Mouse (Mus musculus): ENCODE measurements around the gene Fam98c. TPM values are rescaled to one million over a fixed set of nuclear protein-coding genes. Genes with fewer than 3 reads are reported as not detected.
"Not testable (repeated sequence)": the region's sequence is repeated elsewhere in the genome, so short reads cannot be mapped to it uniquely, and the experiment has no call there.

Gene Fam98c
- total RNA-seq, 2 experiments from 2014 or later = 9.1 to 9.8 TPM

GRCm38 (mm10) chr7:29162294-29162693, 6.3 kb upstream of the Fam98c start:
- DNase-seq (ENCODE audit: low spot score in 2 of 2) = no peak

- no peak for DNase-seq (ENCODE audit: low spot score in 2 of 2)
These were observed 2.2 kb upstream of the Fam98c start for GRCm38 (mm10) chr7:29158264-29158663.

DNA sequence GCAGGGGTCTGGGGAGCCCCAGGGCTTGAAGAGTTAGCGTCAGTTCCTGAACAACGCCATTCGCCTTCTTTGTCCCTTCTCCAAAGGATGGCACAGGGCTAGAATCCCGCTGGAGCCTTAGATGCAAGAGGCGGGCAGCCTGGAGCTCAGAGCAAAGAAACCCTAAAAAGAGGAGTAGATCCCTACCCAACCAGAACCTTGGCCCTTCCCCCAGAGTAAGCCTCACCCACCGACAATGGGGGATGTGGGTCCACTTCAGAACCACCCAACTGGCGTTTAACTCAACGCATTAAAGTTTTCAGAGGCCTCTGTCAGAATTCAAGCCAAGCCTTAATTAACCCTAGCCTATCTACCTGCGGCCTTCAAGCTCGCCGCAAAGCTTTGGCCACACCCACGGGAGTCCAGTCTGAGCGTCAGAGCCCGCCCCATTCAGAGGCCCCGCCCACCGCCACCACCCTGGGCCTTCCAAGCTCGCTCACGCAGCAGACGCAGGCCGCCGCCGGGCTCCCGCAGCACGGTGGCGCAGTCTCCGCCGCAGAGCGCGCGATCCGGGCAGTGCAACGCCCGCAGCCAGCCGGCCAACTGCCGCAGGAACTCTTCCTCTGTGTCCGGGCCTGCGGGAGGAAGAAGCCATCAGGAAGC, 717 bp downstream of the Fam98c start:
- peak; percentile 86 to 90 for DNase-seq (ENCODE audit: low spot score in 2 of 2)

DNA sequence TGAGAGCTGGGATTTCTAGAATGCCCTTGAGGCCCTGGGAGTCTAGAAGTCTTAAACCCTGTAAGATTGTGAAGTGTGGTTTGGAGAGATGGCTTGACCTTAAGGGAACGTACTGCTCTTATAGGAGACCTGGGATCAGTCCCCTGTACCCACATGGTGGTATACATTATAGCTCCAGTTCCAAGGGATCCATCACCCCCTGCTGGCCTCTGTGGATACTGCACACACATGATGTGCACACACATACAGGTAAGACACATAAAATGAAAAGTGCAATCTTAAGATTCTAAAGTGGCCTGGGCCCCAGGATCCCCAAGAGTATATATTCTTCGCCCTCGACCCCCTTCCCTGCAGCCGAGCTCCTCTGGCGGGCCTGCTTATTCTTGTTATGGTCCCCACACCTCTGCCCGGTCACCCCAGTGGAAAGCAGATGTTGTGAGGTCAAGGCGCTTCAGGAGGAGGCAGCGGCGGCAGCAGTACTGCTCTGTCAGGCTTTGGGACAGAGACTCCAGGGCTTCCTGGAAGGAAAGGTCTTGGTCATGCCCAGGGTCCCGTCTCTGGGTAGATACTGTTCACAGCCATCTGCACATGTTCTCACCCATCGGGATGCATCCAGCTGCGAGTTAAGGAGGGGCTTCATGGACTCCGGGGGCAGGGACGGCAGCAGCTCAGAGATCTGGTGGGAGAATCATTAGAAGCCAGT, 1.9 kb downstream of the Fam98c start:
- no peak for DNase-seq (ENCODE audit: low spot score in 2 of 2)

- no peak for DNase-seq (ENCODE audit: low spot score in 2 of 2)
These were observed 4.5 kb downstream of the Fam98c start for GRCm38 (mm10) chr7:29151486-29151885.

DNA sequence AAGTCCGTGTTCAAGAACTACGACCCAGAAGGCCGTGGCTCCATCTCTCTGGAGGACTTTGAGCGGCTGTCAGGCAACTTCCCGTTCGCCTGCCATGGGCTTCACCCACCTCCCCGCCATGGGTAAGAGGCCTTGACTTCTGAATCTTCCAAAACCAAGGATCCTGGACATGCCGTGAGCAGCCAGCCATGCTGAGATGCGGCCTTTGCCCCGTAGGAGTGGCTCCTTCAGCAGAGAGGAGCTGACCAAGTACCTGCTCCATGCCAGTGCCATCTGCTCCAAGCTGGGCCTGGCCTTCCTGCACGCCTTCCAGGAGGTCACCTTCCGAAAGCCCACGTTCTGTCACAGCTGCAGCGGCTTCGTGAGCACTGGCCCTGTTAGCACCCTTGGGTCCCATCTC, 7.3 kb downstream of the Fam98c start:
- DNase-seq (ENCODE audit: low spot score in 2 of 2) = no peak

GRCm38 (mm10) chr7:29146625-29147367, 9.2 kb downstream of the Fam98c start:
- DNase-seq (ENCODE audit: low spot score in 2 of 2) = no peak

GRCm38 (mm10) chr7:29144006-29144405, 12.0 kb downstream of the Fam98c start:
- no peak for DNase-seq (ENCODE audit: low spot score in 2 of 2)

DNA sequence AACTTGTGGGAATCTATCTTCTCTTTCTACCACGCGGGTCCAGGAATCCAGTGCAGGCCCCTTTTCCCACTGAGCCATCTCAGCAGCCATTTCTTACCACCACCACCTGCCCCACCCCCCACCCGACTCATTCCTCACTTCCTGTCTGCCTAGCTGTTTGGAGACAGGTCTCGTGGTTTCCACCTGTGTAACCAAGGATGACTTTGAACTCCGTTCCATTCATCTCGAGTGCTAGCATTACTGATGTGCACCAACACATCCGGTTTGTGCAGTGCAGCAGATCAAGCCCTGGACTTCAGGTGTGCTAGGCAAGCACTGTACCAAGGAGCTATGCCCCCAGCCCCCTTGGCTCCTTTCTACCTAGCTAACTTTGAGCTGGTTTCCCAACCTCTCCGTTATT, 14.6 kb downstream of the Fam98c start:
- DNase-seq (ENCODE audit: low spot score in 2 of 2) = no peak

GRCm38 (mm10) chr7:29139237-29139636, 16.8 kb downstream of the Fam98c start:
- not testable (repeated sequence) for DNase-seq (ENCODE audit: low spot score in 2 of 2)

DNA sequence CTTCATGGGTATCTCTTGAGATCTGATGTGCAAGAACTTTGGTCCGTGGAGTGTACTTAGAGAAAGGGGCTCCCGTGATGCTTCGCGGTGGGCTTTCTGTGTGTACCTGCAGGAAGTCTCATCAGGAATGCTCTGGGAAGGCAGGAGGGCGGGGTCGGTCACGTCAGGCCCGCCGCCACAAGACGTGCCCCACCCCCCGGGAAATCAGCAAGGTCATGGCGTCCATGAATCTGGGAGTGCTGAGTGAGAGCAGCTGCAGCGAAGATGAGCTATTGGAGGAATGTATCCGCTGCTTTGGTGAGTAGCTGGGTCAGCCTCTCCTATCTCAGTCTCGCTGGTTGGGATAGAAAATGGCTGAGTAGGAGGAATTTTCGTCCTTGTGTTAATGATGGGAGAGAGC, 18.6 kb downstream of the Fam98c start:
- DNase-seq (ENCODE audit: low spot score in 2 of 2) = no peak

DNA sequence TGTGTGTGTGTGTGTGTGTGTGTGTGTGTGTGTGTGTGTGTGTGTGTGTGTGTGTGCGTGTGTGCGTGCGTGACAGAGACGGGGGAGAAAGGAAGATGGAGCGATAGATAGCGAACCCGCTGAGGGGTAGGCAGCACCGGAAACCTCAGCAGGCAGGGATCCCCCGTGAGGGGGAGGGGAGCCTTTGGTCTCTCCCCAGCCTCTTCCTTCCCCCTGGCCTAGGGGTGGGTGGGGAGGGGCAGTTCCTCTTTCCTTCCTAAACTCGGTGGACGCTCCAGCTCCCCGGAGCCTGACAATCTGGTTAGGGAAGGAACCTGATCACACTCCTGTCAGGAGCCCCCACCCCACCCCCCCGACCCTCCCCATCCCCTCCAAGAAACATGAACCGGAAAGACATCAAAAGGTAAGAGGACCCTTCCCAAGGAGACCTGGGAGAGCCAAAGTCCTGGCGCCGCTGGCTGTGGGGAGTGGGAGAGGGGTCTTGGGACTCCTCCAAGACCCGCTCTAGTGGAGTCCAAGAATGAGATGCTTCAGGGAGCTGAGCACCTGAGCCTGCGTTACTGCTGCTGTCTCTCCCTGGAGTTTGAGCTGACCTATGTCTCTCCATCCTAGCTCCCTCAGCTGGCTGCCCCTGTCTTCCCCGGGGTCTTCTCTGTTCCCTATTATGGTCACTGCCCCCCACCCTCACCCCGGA, 21.2 kb downstream of the Fam98c start, which contains the start of gene Rasgrp4:
Gene Rasgrp4 (plus strand): TSS at position 159 of the 694 bp plus-strand sequence.
- no peak for DNase-seq (ENCODE audit: low spot score in 2 of 2)

- no peak for DNase-seq (ENCODE audit: low spot score in 2 of 2)
These were observed 21.8 kb downstream of the Fam98c start for GRCm38 (mm10) chr7:29134230-29134629.

GRCm38 (mm10) chr7:29128725-29129124, 27.3 kb downstream of the Fam98c start:
- no peak for DNase-seq (ENCODE audit: low spot score in 2 of 2)

- DNase-seq (ENCODE audit: low spot score in 2 of 2) = peak; percentile 57 to 64
These were observed 29.7 kb downstream of the Fam98c start for GRCm38 (mm10) chr7:29126173-29126915.

DNA sequence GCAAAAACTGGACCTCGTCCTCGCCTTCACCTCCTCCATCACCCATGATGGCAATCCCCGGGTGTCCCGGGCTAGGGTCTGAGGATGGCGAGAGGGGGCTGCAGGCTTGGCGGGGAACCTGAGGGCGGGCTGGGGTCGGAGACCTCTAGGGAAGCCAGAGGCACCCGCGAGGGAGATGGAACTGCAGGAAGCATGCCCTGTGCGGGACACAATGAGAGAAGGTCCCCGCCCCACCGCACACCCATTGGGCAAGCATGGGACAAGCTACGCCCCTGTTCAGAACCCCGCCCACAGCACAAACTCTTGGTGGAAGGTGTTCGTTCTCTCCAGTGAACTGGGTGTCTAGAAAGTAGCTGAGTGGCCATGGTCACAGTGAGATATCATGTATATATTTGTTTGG, 31.1 kb downstream of the Fam98c start, which contains the start of gene Ryr1:
Gene Ryr1 (minus strand): TSS at position 210 of the 400 bp plus-strand sequence.
- DNase-seq (ENCODE audit: low spot score in 2 of 2) = peak in 1 of 2 experiments; percentile 25

DNA sequence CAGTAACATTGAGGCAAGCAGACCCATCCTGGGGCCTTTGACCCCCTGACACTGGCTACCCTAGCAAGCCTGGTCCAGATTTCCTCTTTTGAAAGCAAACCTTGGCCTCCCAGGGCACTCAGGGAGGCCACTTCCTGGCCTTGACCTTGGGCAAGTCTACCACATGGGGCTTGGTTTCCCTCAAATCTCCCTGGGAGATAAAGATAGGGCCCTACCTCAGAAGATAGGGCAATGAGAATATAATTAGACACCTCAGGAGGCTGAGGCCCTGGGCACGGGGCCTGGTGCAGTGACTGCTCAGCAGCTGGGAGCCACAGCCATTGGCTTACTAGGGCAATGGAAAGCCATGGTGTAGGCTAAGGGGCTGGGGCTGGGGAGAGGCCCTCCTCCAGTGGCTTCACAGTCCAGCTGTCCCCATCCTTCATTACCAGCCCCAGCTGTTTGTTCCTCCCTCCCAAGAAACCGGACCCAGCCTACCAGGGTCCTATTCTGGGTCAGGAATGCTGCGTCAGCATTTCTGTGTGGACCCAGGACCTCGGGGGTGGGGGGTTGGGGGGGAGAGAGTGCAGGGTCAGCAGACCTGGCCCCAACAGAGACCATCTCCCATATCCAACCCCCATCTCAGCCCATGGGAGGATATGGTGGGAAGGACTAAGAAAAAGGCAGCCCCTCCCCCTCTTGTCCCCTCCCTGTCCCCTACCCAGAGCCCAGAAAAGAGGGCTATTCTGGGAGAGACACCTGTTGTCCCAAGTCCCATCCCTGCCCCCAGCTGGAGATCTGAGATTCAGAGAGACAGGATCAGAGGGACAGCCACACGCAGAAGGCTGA, 32.3 kb downstream of the Fam98c start:
- DNase-seq (ENCODE audit: low spot score in 2 of 2) = no peak

- no peak for DNase-seq (ENCODE audit: low spot score in 2 of 2)
These were observed 33.2 kb downstream of the Fam98c start for GRCm38 (mm10) chr7:29122821-29123220.

GRCm38 (mm10) chr7:29119526-29119925, 36.5 kb downstream of the Fam98c start:
- DNase-seq (ENCODE audit: low spot score in 2 of 2) = no peak

Data from adrenal gland, adult 18-20 months (tissue).